Mouse (Mus musculus): ENCODE results near the gene Acbd6. TPM values are rescaled to one million over a fixed set of nuclear protein-coding genes. Genes with fewer than 3 reads are reported as not detected.

Gene Acbd6
- polyA plus RNA-seq, 1 experiment from 2014 or later: 71.0 TPM

DNA sequence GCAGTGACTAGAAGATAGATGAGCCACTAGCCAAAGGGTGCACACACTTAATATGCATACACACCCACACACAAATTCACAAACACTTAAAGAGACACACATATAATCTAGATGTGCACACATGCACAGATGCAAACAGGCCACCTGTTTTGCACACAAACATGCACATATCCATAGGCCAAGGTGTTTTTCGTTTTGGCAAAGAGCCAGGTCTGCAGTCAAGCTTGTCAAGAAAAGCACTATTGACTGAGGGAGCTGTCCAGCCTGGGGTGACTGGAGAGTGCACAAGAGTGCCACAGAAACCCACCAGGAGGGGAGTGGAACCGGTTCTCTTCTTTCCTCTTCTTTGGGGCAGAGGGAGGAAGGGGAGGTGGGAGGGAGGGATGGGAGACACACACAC is 173.2 kb downstream of the Acbd6 start:
- Histone ChIP-seq H3K4me3 (ENCODE audit: low read depth, low read length) (no peak overlapping the region), H3K4me1 (ENCODE audit: control insufficient read depth, insufficient read depth, low read length) (peaks cover 8% of the 10 kb centered on the region), H3K9me3 (ENCODE audit: control insufficient read depth, low read length) (no peaks in the 10 kb centered on the region), H3K9ac (ENCODE audit: low read length) (no peak overlapping the region), H3K27me3 (ENCODE audit: control insufficient read depth, insufficient read depth, low read length) (peaks cover 90% of the 10 kb centered on the region), H3K36me3 (ENCODE audit: control insufficient read depth, insufficient read depth, low read length) (no peaks in the 10 kb centered on the region), H3K27ac (ENCODE audit: low read depth, low read length) (no peak overlapping the region), H3K4me2 (no peak overlapping the region)
- WGBS: 2% methylated on average over 2 of the region's 2 CpGs
- no peak for ATAC-seq (ENCODE audit: low FRiP score)
- DNase-seq (ENCODE audit: low spot score, missing footprints): peak; percentile 82

DNA sequence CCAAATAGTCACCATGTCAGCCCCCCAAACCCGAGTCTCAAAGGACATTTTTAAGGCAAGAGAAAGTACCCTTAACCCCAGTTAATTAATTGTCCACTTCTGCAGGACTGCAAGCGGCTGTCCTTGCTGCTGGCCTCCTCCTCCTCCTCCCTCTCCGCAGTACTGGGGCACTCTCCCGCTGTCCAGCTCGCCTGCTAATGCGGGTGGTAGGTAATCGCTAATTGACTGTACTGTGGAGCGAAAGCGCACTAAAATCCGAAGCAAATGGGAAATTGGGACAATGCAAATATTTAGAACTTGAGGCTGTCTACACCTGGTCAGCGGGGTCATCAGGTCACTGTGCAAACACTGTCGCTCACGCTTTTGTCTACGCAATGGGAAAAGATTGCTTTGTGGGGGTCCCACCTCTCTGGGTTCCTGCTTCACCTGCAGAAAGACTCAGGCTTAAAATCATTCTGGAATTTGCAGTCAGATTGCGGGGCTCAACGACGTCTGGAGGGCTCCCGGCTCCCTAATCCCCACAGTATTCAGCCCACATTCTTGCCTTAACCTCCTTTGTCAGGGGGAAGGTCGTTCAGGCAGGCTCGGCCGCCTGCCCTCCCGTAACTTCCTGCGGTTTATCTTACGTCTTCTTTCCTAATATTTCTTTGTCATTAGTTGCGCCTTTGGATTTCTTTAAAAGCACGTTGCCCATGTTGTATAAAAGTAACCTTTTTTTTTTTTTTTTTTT is 178.3 kb downstream of the Acbd6 start:
- H3K4me1 ChIP-seq (ENCODE audit: control insufficient read depth, insufficient read depth, low read length): peaks cover 9% of the 10 kb centered on the region
- no peaks in the 10 kb centered on the region for H3K36me3 ChIP-seq (ENCODE audit: control insufficient read depth, insufficient read depth, low read length)
- 0% methylated on average over 26 of the region's 26 CpGs for WGBS
- no peak overlapping the region for H3K27ac ChIP-seq (ENCODE audit: low read depth, low read length)
- H3K9ac ChIP-seq (ENCODE audit: low read length): no peak overlapping the region
- ATAC-seq (ENCODE audit: low FRiP score): 0 out of 2 replicates have a peak, but pooled peaks have one; percentile 12
- no peaks in the 10 kb centered on the region for H3K9me3 ChIP-seq (ENCODE audit: control insufficient read depth, low read length)
- no peak overlapping the region for H3K4me2 ChIP-seq
- no peak overlapping the region for H3K4me3 ChIP-seq (ENCODE audit: low read depth, low read length)
- DNase-seq (ENCODE audit: low spot score, missing footprints): no peak
- peaks cover 98% of the 10 kb centered on the region for H3K27me3 ChIP-seq (ENCODE audit: control insufficient read depth, insufficient read depth, low read length)

DNA sequence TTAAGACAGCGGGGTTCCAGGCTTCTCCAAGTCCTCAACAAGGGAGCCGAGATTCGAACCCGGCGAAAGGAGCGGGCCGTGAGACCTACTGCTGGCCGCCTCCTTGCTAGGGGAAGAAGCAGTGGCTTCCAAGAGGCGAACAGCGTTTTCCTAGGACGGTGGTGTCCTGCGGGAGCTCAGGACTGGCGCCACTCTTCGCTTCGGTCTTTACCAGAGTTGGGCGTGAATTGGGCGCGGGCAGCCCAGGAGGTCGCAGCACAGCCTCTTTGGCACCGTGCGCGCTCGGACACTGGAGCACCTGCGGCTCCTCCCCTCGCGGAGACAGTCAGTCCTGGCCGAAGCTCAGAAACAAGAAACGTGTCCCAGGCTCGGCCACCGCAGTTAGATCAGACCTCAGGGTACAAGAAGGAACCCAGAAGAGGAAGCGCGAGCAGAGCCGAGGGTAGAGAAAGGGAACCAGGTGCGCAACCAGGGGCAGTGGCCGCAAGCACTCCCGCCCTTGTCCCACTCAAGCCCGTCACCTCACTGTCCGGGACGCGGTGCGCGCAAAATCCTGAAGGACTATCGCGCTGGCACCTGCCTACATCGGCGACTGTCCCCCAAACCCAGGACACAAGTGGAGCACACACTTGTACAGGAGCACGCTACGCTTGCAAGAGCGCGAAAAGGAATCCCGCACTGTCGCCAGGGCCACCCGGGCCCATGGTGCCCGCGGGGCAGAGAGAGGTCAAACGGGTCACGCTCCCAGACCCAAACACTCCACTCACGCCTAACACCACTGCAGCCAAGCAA is 179.3 kb downstream of the Acbd6 start:
- H3K4me3 ChIP-seq (ENCODE audit: low read depth, low read length): no peak overlapping the region
- no peaks in the 10 kb centered on the region for H3K36me3 ChIP-seq (ENCODE audit: control insufficient read depth, insufficient read depth, low read length)
- peaks cover 10% of the 10 kb centered on the region for H3K4me1 ChIP-seq (ENCODE audit: control insufficient read depth, insufficient read depth, low read length)
- DNase-seq (ENCODE audit: low spot score, missing footprints) (peak; percentile 97), ATAC-seq (ENCODE audit: low FRiP score) (no peak)
- H3K27me3 ChIP-seq (ENCODE audit: control insufficient read depth, insufficient read depth, low read length): peaks cover 98% of the 10 kb centered on the region
- H3K4me2 ChIP-seq: no peak overlapping the region
- H3K9me3 ChIP-seq (ENCODE audit: control insufficient read depth, low read length): no peaks in the 10 kb centered on the region
- no peak overlapping the region for H3K27ac ChIP-seq (ENCODE audit: low read depth, low read length)
- WGBS: under 1% methylated on average over 58 of the region's 58 CpGs
- no peak overlapping the region for H3K9ac ChIP-seq (ENCODE audit: low read length)

DNA sequence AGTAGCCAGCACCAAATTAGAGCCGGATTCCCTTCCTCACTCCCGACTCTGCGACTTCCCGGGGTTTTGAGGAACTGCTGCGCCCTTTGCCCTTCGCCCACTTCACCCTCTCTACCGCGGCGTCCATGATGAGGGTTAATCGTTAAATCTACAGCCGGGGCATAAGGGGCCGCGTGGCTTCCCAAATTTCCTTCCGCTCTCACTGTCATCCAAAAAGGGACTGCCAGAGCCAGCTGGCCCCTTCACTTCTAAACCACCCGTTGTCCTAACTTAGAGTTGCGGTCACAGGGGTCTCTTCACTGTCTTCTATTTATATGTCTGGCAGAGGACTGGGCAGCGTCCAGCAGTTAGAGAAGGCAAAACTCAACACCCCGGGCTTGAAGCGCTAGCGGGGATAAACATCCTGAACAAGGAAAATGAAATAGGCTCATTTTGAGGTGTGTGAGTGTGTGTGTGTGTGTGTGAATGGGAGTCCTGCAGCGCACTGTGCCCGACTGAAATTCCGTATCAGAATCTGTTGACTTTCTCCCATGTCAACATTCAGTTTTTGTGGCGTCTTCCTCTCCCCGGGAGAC is 180.0 kb downstream of the Acbd6 start:
- Histone ChIP-seq H3K9me3 (ENCODE audit: control insufficient read depth, low read length) (no peaks in the 10 kb centered on the region), H3K4me1 (ENCODE audit: control insufficient read depth, insufficient read depth, low read length) (peaks cover 15% of the 10 kb centered on the region), H3K27me3 (ENCODE audit: control insufficient read depth, insufficient read depth, low read length) (peaks cover 98% of the 10 kb centered on the region), H3K27ac (ENCODE audit: low read depth, low read length) (no peak overlapping the region), H3K4me3 (ENCODE audit: low read depth, low read length) (no peak overlapping the region), H3K36me3 (ENCODE audit: control insufficient read depth, insufficient read depth, low read length) (no peaks in the 10 kb centered on the region), H3K9ac (ENCODE audit: low read length) (no peak overlapping the region), H3K4me2 (no peak overlapping the region)
- WGBS: under 1% methylated on average over 25 of the region's 25 CpGs
- DNase-seq (ENCODE audit: low spot score, missing footprints) (peak; percentile 95), ATAC-seq (ENCODE audit: low FRiP score) (no peak)

Other genes with a start within 250 kb of the Acbd6 start
- 14.4 and 14.7 TPM in 2 replicates for gene Xpr1, start 140.7 kb upstream of the Acbd6 start, polyA plus RNA-seq (2014; fragmentation: Nextera tagmentation; extraction: Ambion mirVana)
- gene Lhx4, start 193.6 kb downstream of the Acbd6 start, polyA plus RNA-seq (2014; fragmentation: Nextera tagmentation; extraction: Ambion mirVana): 1.7 and 2.2 TPM in 2 replicates

Measured in midbrain, embryonic 11.5 days (tissue).